Mouse (Mus musculus): Measurements from ENCODE around the gene Slc5a1. TPM values are rescaled to one million over a fixed set of nuclear protein-coding genes. Genes with fewer than 3 reads are reported as not detected.
A peak's percentile ranks its signal among the peaks of the same experiment; 100 is the strongest.

Slc5a1 gene
- polyA plus RNA-seq, 1 experiment from 2014 or later = 11.2 TPM

DNA sequence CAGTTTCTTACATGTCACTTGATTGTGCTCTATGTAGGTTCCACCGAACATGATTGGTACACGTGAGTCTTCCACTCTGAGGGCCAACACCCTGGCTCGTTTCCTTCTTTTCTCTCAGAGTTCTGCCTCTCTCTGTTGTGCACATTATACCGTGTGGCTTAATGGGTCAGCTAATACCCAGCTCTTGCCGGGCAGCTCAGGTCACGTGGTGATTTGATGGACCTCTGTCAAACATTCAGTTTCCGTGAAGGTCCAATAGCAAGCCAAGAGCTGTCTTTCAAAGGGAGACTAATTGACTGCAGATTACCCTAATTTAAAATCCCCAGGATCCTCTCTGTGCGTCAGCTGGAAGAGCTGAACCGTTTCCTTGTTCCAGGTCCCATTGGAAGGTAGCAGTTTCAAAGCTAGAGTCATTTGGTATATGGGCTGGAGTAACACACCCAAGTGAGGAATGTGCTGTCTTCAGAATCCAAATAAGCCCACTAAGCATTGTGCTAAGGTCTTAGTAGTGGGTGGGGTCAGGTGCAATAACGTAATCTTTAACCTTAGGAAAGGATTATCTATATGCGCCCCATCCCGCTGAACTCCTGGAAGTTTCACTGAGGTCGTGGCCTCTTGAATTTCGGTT, 3.9 kb downstream of the Slc5a1 start:
- peaks cover 29% of the 10 kb centered on the region for H3K27me3 ChIP-seq
- H3K9me3 ChIP-seq (replicated peaks) = no peaks in the 10 kb centered on the region

GRCm38 (mm10) chr5:33121871-33122315, 17.9 kb downstream of the Slc5a1 start:
- no peaks in the 10 kb centered on the region for H3K4me1 ChIP-seq
- H3K9me3 ChIP-seq (replicated peaks) = no peaks in the 10 kb centered on the region
- H3K4me2 ChIP-seq = no peak overlapping the region
- WGBS = 53% methylated on average over 4 of the region's 4 CpGs
- H3K4me3 ChIP-seq (replicated peaks) = no peak overlapping the region
- no peak overlapping the region for H3K27ac ChIP-seq
- no peaks in the 10 kb centered on the region for H3K36me3 ChIP-seq
- no peak for ATAC-seq (replicated peaks; ENCODE audit: low FRiP score)
- H3K9ac ChIP-seq = no peak overlapping the region
- H3K27me3 ChIP-seq = no peaks in the 10 kb centered on the region

More for the DNA sequence above, 3.9 kb downstream of the Slc5a1 start:
- 71% methylated on average over 14 of the region's 14 CpGs for whole genome bisulfite sequencing
- no peak overlapping the region for H3K4me2 ChIP-seq
- ATAC-seq (replicated peaks; ENCODE audit: low FRiP score) = no peak
- no peak overlapping the region for H3K27ac ChIP-seq
- no peak overlapping the region for H3K4me3 ChIP-seq (replicated peaks)
- no peaks in the 10 kb centered on the region for H3K36me3 ChIP-seq
- no peak overlapping the region for H3K9ac ChIP-seq
- H3K4me1 ChIP-seq = peaks cover 9% of the 10 kb centered on the region; the same call in 1 of the 2 replicates

- H3K27ac ChIP-seq = no peak overlapping the region
- no peak for ATAC-seq (replicated peaks; ENCODE audit: low FRiP score)
- no peak overlapping the region for H3K9ac ChIP-seq
- H3K4me1 ChIP-seq = no peaks in the 10 kb centered on the region
- no peaks in the 10 kb centered on the region for H3K36me3 ChIP-seq
- H3K27me3 ChIP-seq = no peaks in the 10 kb centered on the region
- no peak overlapping the region for H3K4me3 ChIP-seq (replicated peaks)
- H3K9me3 ChIP-seq (replicated peaks) = no peaks in the 10 kb centered on the region
- no peak overlapping the region for H3K4me2 ChIP-seq
- 76% methylated on average over 3 of the region's 3 CpGs for WGBS
These were observed 19.6 kb downstream of the Slc5a1 start for GRCm38 (mm10) chr5:33123658-33124057.

GRCm38 (mm10) chr5:33125318-33125717, 21.3 kb downstream of the Slc5a1 start:
- no peak for ATAC-seq (replicated peaks; ENCODE audit: low FRiP score)
- Histone ChIP-seq H3K27me3 (no peaks in the 10 kb centered on the region), H3K4me3 (replicated peaks) (no peak overlapping the region), H3K27ac (no peak overlapping the region), H3K36me3 (no peaks in the 10 kb centered on the region), H3K4me2 (no peak overlapping the region), H3K4me1 (no peaks in the 10 kb centered on the region), H3K9ac (no peak overlapping the region), H3K9me3 (replicated peaks) (no peaks in the 10 kb centered on the region)
- WGBS = 83% methylated on average over 4 of the region's 4 CpGs

DNA sequence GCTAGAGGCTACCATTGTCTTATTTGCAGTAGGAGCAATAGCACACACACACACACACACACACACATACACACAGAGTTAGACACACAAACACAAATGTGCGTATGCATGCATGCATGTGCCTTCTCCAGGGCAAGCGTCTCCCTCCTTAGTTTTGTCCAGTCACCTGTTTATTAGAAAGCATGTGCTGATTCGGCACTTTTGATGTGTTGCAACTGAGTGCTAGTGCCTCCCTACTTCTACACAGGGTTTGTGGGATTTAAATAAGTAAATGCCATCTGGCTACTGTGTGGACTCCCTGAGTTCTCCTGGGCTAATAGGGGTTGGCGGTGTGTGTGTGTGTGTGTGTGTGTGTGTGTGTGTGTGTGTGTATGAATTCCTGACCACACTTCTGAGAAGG, 30.1 kb downstream of the Slc5a1 start:
- no peaks in the 10 kb centered on the region for H3K9me3 ChIP-seq (replicated peaks)
- H3K4me1 ChIP-seq = no peaks in the 10 kb centered on the region
- H3K9ac ChIP-seq = no peak overlapping the region
- no peak overlapping the region for H3K4me3 ChIP-seq (replicated peaks)
- no peaks in the 10 kb centered on the region for H3K36me3 ChIP-seq
- no peak for ATAC-seq (replicated peaks; ENCODE audit: low FRiP score)
- WGBS = 82% methylated on average over 4 of the region's 4 CpGs
- no peak overlapping the region for H3K27ac ChIP-seq
- H3K4me2 ChIP-seq = no peak overlapping the region
- H3K27me3 ChIP-seq = 0 out of 2 replicates have a peak, but pooled peaks cover under 1% of the 10 kb centered on the region

DNA sequence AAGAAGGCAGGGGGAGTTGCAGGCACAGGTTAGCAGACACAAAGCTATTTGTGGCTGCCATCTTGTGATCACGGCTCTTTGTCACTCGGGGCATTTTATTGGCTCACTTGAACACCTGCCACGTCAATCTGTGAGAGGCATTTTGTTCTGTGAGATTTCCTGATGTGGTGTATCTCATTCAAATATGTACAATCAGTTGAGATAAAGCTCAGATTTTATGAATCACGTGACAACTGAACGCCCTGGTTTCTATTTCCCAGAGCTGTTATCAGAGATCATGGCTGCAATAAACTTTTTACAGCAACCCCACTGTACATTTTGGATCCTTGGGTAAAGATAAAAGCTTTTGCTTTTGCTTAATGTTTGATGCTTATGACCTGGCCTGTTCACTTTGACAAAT, 31.6 kb downstream of the Slc5a1 start:
- Histone ChIP-seq H3K27me3 (0 out of 2 replicates have a peak, but pooled peaks cover 7% of the 10 kb centered on the region), H3K4me3 (replicated peaks) (no peak overlapping the region), H3K4me2 (no peak overlapping the region), H3K27ac (no peak overlapping the region), H3K9ac (no peak overlapping the region), H3K9me3 (replicated peaks) (no peaks in the 10 kb centered on the region), H3K4me1 (no peaks in the 10 kb centered on the region), H3K36me3 (no peaks in the 10 kb centered on the region)
- WGBS = 80% methylated on average over 5 of the region's 5 CpGs
- no peak for ATAC-seq (replicated peaks; ENCODE audit: low FRiP score)

DNA sequence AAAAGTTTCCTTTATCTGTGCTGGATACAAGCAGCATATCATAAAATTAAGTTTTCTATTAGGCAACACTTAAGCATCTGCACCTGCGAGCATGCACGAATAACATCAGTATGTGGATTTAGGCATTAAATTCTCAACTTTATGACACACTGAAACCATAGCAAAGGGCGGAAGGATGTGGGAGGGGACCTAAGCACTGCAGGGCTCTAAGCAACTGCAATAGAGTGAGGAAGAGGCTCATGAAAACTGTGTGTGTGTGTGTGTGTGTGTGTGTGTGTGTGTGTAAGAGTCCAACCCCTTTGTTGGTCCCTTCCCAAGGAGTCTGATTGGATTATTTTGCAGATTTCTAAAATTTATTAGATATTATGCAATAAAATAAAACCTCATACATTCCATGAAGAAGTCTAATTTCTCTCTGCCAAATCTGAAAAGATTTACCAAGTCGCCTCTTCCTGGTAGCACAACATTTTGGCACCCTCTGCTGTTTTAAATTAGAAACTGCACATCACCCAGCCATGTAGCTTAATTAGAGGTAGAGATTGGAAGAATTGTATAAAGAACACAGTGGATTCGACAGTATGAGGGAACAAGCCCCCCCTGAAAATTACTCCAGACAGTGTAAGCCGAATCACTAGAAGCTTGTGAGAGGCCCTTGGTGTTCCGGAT, 38.9 kb downstream of the Slc5a1 start:
- no peak overlapping the region for H3K27ac ChIP-seq
- peak overlapping the region; percentile 7; the same call in 1 of the 2 replicates for H3K4me2 ChIP-seq
- WGBS = 47% methylated on average over 7 of the region's 7 CpGs
- H3K27me3 ChIP-seq = 0 out of 2 replicates have a peak, but pooled peaks cover 7% of the 10 kb centered on the region
- no peak for ATAC-seq (replicated peaks; ENCODE audit: low FRiP score)
- 0 out of 2 replicates have a peak, but pooled peaks cover 3% of the 10 kb centered on the region for H3K4me1 ChIP-seq
- no peaks in the 10 kb centered on the region for H3K9me3 ChIP-seq (replicated peaks)
- H3K4me3 ChIP-seq (replicated peaks) = no peak overlapping the region
- H3K36me3 ChIP-seq = no peaks in the 10 kb centered on the region
- no peak overlapping the region for H3K9ac ChIP-seq

GRCm38 (mm10) chr5:33144025-33144424, 40.0 kb downstream of the Slc5a1 start:
- 0 out of 2 replicates have a peak, but pooled peaks cover 7% of the 10 kb centered on the region for H3K27me3 ChIP-seq
- H3K27ac ChIP-seq = no peak overlapping the region
- no peak overlapping the region for H3K9ac ChIP-seq
- no peak overlapping the region for H3K4me3 ChIP-seq (replicated peaks)
- peaks cover 7% of the 10 kb centered on the region; the same call in 1 of the 2 replicates for H3K4me1 ChIP-seq
- H3K9me3 ChIP-seq (replicated peaks) = no peaks in the 10 kb centered on the region
- no peak for ATAC-seq (replicated peaks; ENCODE audit: low FRiP score)
- H3K36me3 ChIP-seq = no peaks in the 10 kb centered on the region
- WGBS = 46% methylated on average over 5 of the region's 5 CpGs
- no peak overlapping the region for H3K4me2 ChIP-seq

- H3K27me3 ChIP-seq = no peaks in the 10 kb centered on the region
- no peak for ATAC-seq (replicated peaks; ENCODE audit: low FRiP score)
- peaks cover 9% of the 10 kb centered on the region; the same call in 1 of the 2 replicates for H3K4me1 ChIP-seq
- H3K4me3 ChIP-seq (replicated peaks) = no peak overlapping the region
- 86% methylated on average over 9 of the region's 9 CpGs for WGBS
- no peak overlapping the region for H3K9ac ChIP-seq
- no peaks in the 10 kb centered on the region for H3K9me3 ChIP-seq (replicated peaks)
- H3K27ac ChIP-seq = no peak overlapping the region
- no peak overlapping the region for H3K4me2 ChIP-seq
- no peaks in the 10 kb centered on the region for H3K36me3 ChIP-seq
These were observed 42.8 kb downstream of the Slc5a1 start for GRCm38 (mm10) chr5:33146837-33147236.

DNA sequence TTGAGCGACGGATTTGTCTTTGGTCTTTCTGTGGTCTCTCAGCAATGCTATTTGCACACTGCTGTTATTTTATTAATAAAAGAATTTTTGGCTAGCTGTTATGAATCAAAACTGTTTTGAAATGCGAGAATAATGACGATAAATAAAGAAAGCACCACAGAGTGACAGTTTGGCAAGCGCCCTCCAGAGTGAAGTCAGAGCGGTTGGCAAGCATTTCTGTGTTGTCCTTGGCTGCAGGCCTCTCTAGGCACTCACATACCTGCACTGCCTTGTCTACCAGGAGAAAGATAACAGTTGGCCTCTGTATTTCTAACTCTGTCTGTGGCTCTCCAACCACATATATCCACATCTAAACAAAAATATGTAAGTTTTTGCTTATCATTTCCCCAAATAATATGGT, 43.7 kb downstream of the Slc5a1 start:
- Histone ChIP-seq H3K4me1 (peaks cover 9% of the 10 kb centered on the region; the same call in 1 of the 2 replicates), H3K27me3 (no peaks in the 10 kb centered on the region), H3K9me3 (replicated peaks) (no peaks in the 10 kb centered on the region), H3K36me3 (no peaks in the 10 kb centered on the region), H3K9ac (no peak overlapping the region), H3K4me2 (no peak overlapping the region), H3K27ac (no peak overlapping the region), H3K4me3 (replicated peaks) (no peak overlapping the region)
- ATAC-seq (replicated peaks; ENCODE audit: low FRiP score) = no peak
- 76% methylated on average over 6 of the region's 6 CpGs for WGBS

- whole genome bisulfite sequencing = 27% methylated on average over 7 of the region's 7 CpGs
- no peak overlapping the region for H3K9ac ChIP-seq
These were observed 89.5 kb downstream of the Slc5a1 start for GRCm38 (mm10) chr5:33193567-33193966.

DNA sequence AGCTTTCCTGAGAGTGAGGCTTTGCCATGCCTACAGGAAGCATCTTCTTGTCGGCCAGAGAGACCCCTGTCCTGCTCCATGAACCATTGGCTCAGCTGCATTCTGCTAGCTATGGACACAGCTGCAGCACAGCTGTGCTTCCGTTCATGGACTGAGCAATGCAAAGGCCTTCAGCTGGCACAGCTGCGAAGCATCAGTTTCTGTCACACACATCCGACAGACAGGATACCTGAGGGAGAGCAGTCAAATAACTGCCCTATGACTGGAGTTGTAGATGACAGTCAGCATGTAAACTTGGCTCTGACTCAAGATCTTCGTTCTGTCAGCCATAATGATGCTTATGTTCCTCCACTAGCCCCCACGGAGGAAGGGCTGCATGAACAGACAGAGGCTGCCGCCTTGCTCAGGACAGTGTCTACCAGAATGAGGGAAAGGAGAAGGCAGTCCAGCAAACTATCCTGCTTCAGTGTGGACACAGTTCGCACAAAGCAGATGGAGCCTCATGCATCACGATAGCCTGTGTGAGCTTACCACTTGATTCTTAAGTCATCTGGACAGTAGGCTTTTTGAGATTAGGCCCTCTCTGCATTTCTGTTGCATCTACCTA, 91.3 kb downstream of the Slc5a1 start:
- Histone ChIP-seq H3K36me3 (no peaks in the 10 kb centered on the region), H3K9me3 (replicated peaks) (no peaks in the 10 kb centered on the region), H3K27ac (no peak overlapping the region), H3K4me3 (replicated peaks) (no peak overlapping the region), H3K4me1 (peaks cover 6% of the 10 kb centered on the region), H3K27me3 (no peaks in the 10 kb centered on the region), H3K4me2 (no peak overlapping the region), H3K9ac (no peak overlapping the region)
- 63% methylated on average over 9 of the region's 9 CpGs for WGBS
- ATAC-seq (replicated peaks; ENCODE audit: low FRiP score) = 0 out of 2 replicates have a peak, but pooled peaks have one; percentile 18

More at GRCm38 (mm10) chr5:33193567-33193966, 89.5 kb downstream of the Slc5a1 start:
- Histone ChIP-seq H3K4me1 (peaks cover 6% of the 10 kb centered on the region), H3K27ac (no peak overlapping the region), H3K4me3 (replicated peaks) (no peak overlapping the region), H3K36me3 (no peaks in the 10 kb centered on the region), H3K27me3 (no peaks in the 10 kb centered on the region), H3K9me3 (replicated peaks) (no peaks in the 10 kb centered on the region), H3K4me2 (no peak overlapping the region)
- ATAC-seq (replicated peaks; ENCODE audit: low FRiP score) = no peak
